Mouse (Mus musculus) bone marrow macrophage, adult 2 months (primary cell): ENCODE results near the gene Clec4f.

Source experiments
- CTCF ChIP-seq: IDR thresholded peaks from 2 replicates; pipeline ENCODE4 v1.5.1; 2012; ENCODE audit warnings: low read depth, mild to moderate bottlenecking, low read length, moderate library complexity
- POLR2A ChIP-seq: IDR thresholded peaks from 2 replicates; pipeline ENCODE4 v1.6.1; 2012; ENCODE audit warnings: mild to moderate bottlenecking, low read depth, low read length, borderline replicate concordance

DNA sequence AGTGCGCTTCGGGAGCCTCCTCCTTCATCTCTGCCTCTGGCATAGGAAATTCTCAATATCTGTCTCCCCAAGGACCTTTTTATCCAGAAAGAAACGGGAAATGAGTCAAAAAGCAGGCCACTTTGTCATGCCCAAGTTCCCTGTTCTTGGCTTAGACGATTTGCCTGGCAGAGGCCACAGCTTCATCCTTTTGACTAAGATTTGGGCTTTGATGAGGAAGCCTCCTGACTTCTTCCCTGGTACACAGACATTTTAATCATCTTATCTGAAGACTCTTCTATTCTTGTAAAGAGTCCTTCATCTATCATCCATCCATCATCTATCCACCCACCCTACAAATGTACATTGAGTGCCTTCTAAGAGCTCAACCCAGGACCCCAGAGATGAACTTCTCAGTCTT lies 21.8 kb upstream of the Clec4f start, which contains the start of gene Cd207:
- TF ChIP-seq POLR2A (no peak), CTCF (no peak)
